Mouse (Mus musculus): ENCODE data around the gene Cfd.

- TF ChIP-seq CTCF (IDR thresholded peaks at IDR 0.05; ENCODE audit: control insufficient read depth, insufficient read depth, insufficient read length) = no peak
- peak; percentile 62 for TF ChIP-seq MYOD1 (IDR thresholded peaks at IDR 0.05; ENCODE audit: control insufficient read depth, insufficient read length, low read depth)
- TF ChIP-seq USF1 (IDR thresholded peaks at IDR 0.05; ENCODE audit: low read depth) = no peak
- no peak for TF ChIP-seq MYOG (IDR thresholded peaks at IDR 0.05; ENCODE audit: control insufficient read depth, extremely low read depth, insufficient read length)
- no peak for TF ChIP-seq CEBPB (IDR thresholded peaks at IDR 0.05; ENCODE audit: low read depth)
Measured at GRCm38 (mm10) chr10:79842322-79842721, 48.3 kb upstream of the Cfd start.
